Mouse (Mus musculus) heart, embryonic 12.5 days (tissue): Measurements from ENCODE around the gene Mtmr10. TPM values are rescaled to one million over a fixed set of nuclear protein-coding genes. Genes with fewer than 3 reads are reported as not detected.

Experiments used
- ATAC-seq: fragments of 200-750 bp; cut with Nextera tagmentation; 2 replicates; pipeline ENCODE4 v1.8.0; 2017; ENCODE audit warnings: moderate TSS enrichment, moderate library complexity; ENCODE audit not compliant: insufficient number of reproducible peaks, low FRiP score
- H3K27ac ChIP-seq: fragments of 300-500 bp; sonication (generic); 2 replicates; pipeline ENCODE4 v1.5.1; 2016; ENCODE audit warnings: mild to moderate bottlenecking, moderate library complexity; ENCODE audit not compliant: poor library complexity, severe bottlenecking
- H3K27me3 ChIP-seq: fragments of 300-500 bp; sonication (generic); replicated peaks from 2 replicates; pipeline ENCODE4 v1.6.1; 2016; ENCODE audit warnings: mild to moderate bottlenecking, moderate library complexity
- H3K36me3 ChIP-seq: fragments of 300-500 bp; sonication (generic); 2 replicates; pipeline ENCODE4 v1.6.1; 2016; ENCODE audit warnings: mild to moderate bottlenecking, moderate library complexity
- H3K4me1 ChIP-seq: fragments of 300-500 bp; sonication (generic); replicated peaks from 2 replicates; pipeline ENCODE4 v1.6.1; 2016; ENCODE audit warnings: mild to moderate bottlenecking
- H3K4me2 ChIP-seq: fragments of 300-500 bp; sonication (generic); 2 replicates; pipeline ENCODE4 v1.6.1; 2016; ENCODE audit warnings: mild to moderate bottlenecking, moderate library complexity
- H3K4me3 ChIP-seq: fragments of 300-500 bp; sonication (generic); 2 replicates; pipeline ENCODE4 v1.5.1; 2016; ENCODE audit warnings: mild to moderate bottlenecking
- H3K9ac ChIP-seq: fragments of 300-500 bp; sonication (generic); 2 replicates; pipeline ENCODE4 v1.6.1; 2016; ENCODE audit warnings: mild to moderate bottlenecking, moderate library complexity
- H3K9me3 ChIP-seq: fragments of 300-500 bp; sonication (generic); replicated peaks from 2 replicates; pipeline ENCODE4 v1.6.1; 2016; ENCODE audit warnings: mild to moderate bottlenecking, moderate library complexity
- WGBS: fragments of 180-500 bp; shearing (Covaris S2); methylation state at CpG from one replicate; pipeline ENCODE4 v1.1.7; 2016; 5-methylcytosine and 5-hydroxymethylcytosine counted together
- microRNA-seq: library from miRNA; unstranded; fragments of <30 nt; microRNA quantifications from one replicate; pipeline ENCODE4, GENCODE M21; 2017
- polyA plus RNA-seq: library from polyadenylated mRNA; unstranded; fragments of >200 nt; fragmentation: Nextera tagmentation; extraction: Ambion mirVana; gene quantifications from 2 replicates; pipeline ENCODE4 v1.2.1, GENCODE M21; 2016

The Mtmr10 gene
- polyA plus RNA-seq, 1 experiment from 2014 or later: 7.8 TPM

DNA sequence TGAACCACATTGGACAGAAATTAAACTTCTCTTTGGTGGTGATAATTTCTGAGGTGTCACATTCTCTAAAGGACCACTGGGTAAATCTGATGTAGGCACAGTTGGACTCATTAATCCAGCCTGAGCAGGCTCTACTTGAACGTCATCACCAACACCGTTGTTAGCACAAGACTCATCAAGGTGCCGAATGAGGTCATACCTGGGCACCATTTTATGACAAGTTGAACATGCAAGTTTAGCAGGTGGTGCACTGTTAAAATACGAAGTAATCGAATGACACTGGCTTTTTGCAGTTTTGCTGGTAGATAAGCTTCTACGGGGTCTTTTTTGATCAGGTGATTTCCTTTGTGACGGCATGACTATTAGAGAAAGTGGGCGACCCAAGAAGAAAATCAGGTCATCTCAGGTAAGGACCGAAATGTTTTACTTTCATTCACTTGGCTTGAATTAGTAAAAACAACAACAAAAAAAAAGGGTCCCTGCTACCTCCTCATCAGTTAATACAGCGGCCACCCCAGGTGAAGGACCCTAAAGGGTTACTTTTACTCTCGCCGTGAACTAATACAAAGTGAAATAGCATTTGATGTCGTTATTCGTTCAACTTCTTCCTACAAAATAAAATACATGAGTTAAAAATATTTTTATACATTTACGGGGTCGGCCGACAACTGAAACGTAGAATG lies 85.8 kb downstream of the Mtmr10 start:
- Histone ChIP-seq H3K9me3 (no peaks in the 10 kb centered on the region), H3K4me3 (peak overlapping the region; percentile 60), H3K4me1 (peaks cover 6% of the 10 kb centered on the region), H3K4me2 (peak overlapping the region; percentile 77), H3K27me3 (no peaks in the 10 kb centered on the region), H3K36me3 (peaks cover 56% of the 10 kb centered on the region), H3K27ac (peak overlapping the region; percentile 93), H3K9ac (peak overlapping the region; percentile 71)
- 13% methylated on average over 18 of the region's 18 CpGs for WGBS
- ATAC-seq: peak; percentile 16; the same call in 1 of the 2 replicates

DNA sequence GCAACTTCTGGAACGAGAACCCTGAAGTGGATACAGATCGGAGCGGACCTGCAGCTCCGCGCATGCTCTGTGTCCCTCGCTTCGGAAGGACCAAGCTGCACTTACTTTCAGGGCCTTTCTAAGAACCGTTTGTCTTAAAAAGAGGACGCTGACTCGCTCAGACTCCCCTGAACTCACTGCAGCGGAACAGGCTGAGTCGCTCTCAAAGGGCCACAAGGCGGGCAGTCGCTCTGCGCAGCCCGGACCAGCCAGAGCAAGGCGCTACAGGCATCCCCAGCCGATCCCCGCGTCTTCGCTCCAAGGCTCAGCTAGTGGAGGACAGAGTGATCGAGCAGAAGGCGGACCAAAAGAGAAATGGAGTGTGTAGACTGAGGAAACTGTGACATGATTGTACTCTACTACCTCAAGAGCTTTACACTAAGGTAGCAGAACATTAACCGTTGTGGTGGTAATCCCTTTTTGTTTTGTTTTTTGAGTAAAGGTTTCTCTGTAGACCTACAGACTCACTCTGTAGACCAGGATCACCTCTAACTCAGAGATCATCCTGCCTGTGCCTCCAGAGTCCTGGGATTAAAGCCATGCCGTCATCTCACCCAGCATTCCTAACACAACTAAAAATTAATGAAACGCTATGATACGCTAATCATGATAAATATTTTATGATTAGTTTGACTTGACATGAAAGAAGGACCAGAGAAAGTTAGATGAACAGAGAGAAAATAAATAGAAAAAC lies 86.5 kb downstream of the Mtmr10 start, which contains the start of gene Fan1:
Gene Fan1, minus strand, starts transcription at position 266 of the 733 bp plus-strand sequence.
- H3K4me1 ChIP-seq: peaks cover 6% of the 10 kb centered on the region
- H3K36me3 ChIP-seq: peaks cover 56% of the 10 kb centered on the region
- H3K4me2 ChIP-seq: peak within 1 kb of the TSS; percentile 77
- peak; percentile 94 for ATAC-seq
- WGBS: 3% methylated on average over 27 of the region's 27 CpGs
- H3K9ac ChIP-seq: peak within 1 kb of the TSS; percentile 71
- H3K27ac ChIP-seq: peak within 1 kb of the TSS; percentile 93
- no peaks in the 10 kb centered on the region for H3K27me3 ChIP-seq
- no peaks in the 10 kb centered on the region for H3K9me3 ChIP-seq
- peak within 1 kb of the TSS; percentile 60 for H3K4me3 ChIP-seq

Small RNAs within 50 kb of the gene (microRNA-seq; reads per million reads assigned to microRNA genes)
- gene Mir6416: not detected

Other genes with a start within 250 kb of the Mtmr10 start
- gene Trpm1, start 133.8 kb upstream of the Mtmr10 start, polyA plus RNA-seq: not detected in 2 replicates
- gene Fan1, start 86.4 kb downstream of the Mtmr10 start, polyA plus RNA-seq: 5.0 and 5.7 TPM in 2 replicates
- 27.8 and 30.9 TPM in 2 replicates for gene Mphosph10, start 104.6 kb downstream of the Mtmr10 start, polyA plus RNA-seq
- 91.0 and 95.2 TPM in 2 replicates for gene Mcee, start 105.0 kb downstream of the Mtmr10 start, polyA plus RNA-seq
- gene Apba2, start 214.1 kb downstream of the Mtmr10 start, polyA plus RNA-seq: 0.32 and 0.57 TPM in 2 replicates